Mouse (Mus musculus) left cerebral cortex, adult 9 months (tissue): ENCODE measurements at regions not wholly inside any gene's neighbourhood (a gene's known extent, or its start where the extent isn't known, plus 50 kb on each side); places are given as distances from the start of the nearest gene placed in this dataset.

ENCODE experiments used
- DNase-seq, 2 experiments: peaks; one replicate each; pipeline ENCODE4 v3.0.0; 2022; ENCODE audit warnings: low spot score in 2 of 2

DNA sequence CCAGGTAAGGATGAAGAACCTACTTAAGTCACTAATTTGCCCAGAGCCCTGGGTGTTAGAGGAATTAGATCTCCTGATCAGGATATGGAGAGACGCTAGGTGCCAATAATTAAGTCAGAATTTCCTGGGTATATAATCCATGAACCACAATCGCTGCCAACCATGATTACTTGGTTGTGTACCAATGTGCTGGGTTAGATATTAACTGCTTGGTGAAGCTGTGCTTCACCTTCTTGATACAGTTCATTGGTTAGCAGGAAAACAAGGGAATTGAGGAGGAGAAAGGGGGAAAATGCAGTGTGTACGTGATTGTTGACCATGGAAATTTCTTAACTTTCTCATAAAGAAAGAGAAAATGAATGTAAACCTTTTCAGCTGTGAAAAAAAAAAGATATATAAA is 961.7 kb upstream of the Slc39a10 start:
- no peak for DNase-seq

DNA sequence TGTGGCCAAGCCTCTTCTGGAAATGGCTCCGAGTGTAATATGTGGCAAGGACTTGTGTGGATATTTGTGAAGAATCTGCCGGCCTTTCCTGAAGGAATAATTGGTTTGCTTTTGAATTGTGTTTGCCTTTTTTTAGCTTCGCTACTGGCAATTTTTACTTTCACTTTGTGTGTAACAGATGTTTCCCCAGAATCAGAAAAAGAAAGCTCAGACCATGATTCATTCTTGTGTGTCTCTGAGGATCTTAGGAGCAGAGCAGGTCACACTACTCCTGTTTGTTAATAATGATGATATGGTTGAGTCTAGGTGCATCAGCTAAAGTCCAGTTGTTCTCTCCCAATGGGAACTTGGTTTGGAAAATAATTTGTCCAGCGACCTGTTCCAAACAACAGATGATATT is 961.3 kb upstream of the Slc39a10 start:
- DNase-seq, result peak in 1 of 2 experiments; percentile 13

DNA sequence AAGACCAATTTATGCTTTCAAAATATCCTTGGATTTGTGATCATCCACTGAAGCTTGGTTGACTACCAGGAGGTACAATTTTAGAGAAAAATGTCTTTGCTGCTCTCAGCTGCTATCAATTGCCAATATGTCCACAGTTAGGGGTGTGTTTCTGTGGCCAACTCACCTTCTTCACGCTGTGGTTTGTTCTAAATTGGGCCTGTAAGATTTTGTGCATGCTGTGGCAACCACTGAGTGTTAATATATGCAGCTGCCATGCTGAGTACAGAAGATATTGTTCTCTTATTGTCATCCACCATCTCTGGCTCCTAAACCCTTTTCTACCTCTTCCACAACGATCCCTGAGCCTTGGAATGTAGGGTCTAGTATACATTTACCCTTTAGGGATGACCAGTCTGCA is 948.2 kb upstream of the Slc39a10 start:
- no peak for DNase-seq

DNA sequence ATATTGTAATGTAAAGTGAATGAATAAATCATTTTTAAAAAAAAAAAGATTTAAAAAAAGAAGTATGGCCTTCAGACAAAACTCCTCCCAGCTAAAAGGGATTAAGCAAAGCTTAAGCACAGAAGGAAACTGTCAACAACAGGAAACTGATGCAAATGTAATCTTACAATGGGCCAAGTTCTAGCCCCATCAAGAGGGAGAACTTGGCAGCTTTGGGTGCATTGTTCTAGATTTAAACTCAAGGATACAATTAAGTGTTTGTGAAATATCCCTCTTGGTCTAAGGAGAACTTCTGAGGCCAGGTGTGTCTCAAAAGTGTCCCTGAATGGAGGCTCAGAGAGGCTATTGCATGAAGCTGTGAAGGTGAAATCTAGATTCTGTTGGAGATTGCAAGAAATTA is 941.4 kb upstream of the Slc39a10 start:
- DNase-seq, result no peak

DNA sequence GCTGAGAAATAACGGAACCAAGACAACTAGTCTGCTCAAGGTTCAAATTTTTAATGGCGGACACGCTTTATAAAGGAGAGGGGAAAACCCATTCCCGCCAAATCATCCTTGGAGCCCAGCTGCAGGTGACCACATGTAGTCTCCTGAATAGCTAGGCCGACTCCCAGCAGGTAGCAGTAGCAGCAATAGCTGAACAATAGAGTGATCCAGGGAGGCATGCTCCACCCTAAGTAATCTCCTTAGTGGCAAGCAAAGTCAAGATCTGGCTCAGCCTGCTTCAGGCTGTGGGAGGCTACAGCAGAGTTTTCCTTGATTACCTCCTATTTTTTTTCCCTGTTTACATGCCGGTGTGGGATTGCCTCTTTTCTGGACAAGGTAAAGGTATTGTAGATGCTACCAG is 934.6 kb upstream of the Slc39a10 start:
- no peak for DNase-seq

DNA sequence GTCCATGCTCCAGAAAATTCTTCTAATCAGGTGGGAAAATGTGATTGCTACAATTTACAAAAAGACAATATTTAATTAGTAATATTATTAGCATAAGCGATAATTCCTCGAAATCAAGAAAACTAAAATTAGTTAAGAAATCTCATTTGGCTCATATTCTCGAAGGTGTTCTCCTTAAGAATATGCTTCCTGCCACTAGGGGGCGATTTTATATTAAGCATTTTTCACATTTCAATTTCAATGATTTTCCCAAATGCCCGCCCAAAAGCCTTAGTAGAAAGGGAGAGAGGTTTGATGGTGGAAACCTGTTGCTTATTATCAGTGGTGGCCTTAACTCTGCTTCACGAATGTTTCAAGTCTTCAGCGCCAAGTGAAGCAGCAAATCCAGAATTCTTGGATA is 916.9 kb upstream of the Slc39a10 start:
- DNase-seq, result peak in 1 of 2 experiments; percentile 20

DNA sequence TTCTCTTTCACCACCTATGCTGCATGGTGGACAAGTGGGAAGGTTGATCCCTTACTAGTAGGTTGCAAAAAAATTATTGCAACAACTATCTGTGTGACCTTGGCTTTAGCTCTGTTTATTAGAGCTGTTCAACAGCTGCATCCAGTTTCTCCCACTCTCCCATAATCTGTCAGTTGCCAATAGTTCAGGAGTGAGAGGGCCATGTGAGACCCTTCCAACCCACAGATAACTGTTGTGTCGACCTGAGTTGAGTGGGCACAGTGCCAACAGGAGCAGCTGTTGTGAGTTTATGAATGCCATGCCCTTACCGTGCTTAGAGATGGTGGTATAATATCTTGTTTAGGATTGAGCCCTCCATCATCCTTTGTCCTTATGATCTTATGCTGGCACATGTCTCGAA is 902.1 kb upstream of the Slc39a10 start:
- no peak for DNase-seq
